Mouse (Mus musculus): ENCODE measurements around the gene Tmem131l. TPM values are rescaled to one million over a fixed set of nuclear protein-coding genes. Genes with fewer than 3 reads are reported as not detected.
A peak's percentile ranks its signal among the peaks of the same experiment; 100 is the strongest.

Tmem131l gene
- total RNA-seq, 2 experiments from 2014 or later = 26.6 to 41.5 TPM

- DNase-seq = peak; percentile 47
These were observed 8.8 kb upstream of the Tmem131l start for GRCm38 (mm10) chr3:84048729-84049175.

GRCm38 (mm10) chr3:84046206-84046605 is 6.2 kb upstream of the Tmem131l start:
- no peak for DNase-seq

- DNase-seq = no peak
These were observed 1.8 kb upstream of the Tmem131l start for GRCm38 (mm10) chr3:84041739-84042138.

GRCm38 (mm10) chr3:84040476-84041082 is 604 bp upstream of the Tmem131l start:
- peak; percentile 62 for DNase-seq

- peak; percentile 41 for DNase-seq
These were observed 862 bp downstream of the Tmem131l start for GRCm38 (mm10) chr3:84038981-84039645.

- DNase-seq = no peak
These were observed 1.8 kb downstream of the Tmem131l start for GRCm38 (mm10) chr3:84038126-84038525.

GRCm38 (mm10) chr3:84037536-84037935 is 2.4 kb downstream of the Tmem131l start:
- DNase-seq = no peak

- DNase-seq = no peak
These were observed 3.1 kb downstream of the Tmem131l start for GRCm38 (mm10) chr3:84036866-84037265.

GRCm38 (mm10) chr3:84035728-84036364 is 4.1 kb downstream of the Tmem131l start:
- no peak for DNase-seq

- no peak for DNase-seq
These were observed 5.7 kb downstream of the Tmem131l start for GRCm38 (mm10) chr3:84034115-84034780.

- no peak for DNase-seq
These were observed 6.8 kb downstream of the Tmem131l start for GRCm38 (mm10) chr3:84032933-84033730.

GRCm38 (mm10) chr3:84032419-84032818 is 7.6 kb downstream of the Tmem131l start:
- DNase-seq = no peak

GRCm38 (mm10) chr3:84031216-84031615 is 8.8 kb downstream of the Tmem131l start:
- DNase-seq = no peak

- DNase-seq = no peak
These were observed 11.0 kb downstream of the Tmem131l start for GRCm38 (mm10) chr3:84028968-84029367.

GRCm38 (mm10) chr3:84027691-84028159 is 12.2 kb downstream of the Tmem131l start:
- no peak for DNase-seq

- DNase-seq = no peak
These were observed 15.4 kb downstream of the Tmem131l start for GRCm38 (mm10) chr3:84024512-84025072.

- DNase-seq = no peak
These were observed 17.3 kb downstream of the Tmem131l start for GRCm38 (mm10) chr3:84022723-84023122.

- no peak for DNase-seq
These were observed 17.8 kb downstream of the Tmem131l start for GRCm38 (mm10) chr3:84022201-84022584.

- DNase-seq = no peak
These were observed 18.5 kb downstream of the Tmem131l start for GRCm38 (mm10) chr3:84021217-84022200.

- no peak for DNase-seq
These were observed 19.4 kb downstream of the Tmem131l start for GRCm38 (mm10) chr3:84020528-84020927.

Data from gastrocnemius, postnatal 10 days (tissue).